Mouse (Mus musculus) ES-Bruce4 (cell line): ENCODE measurements around the gene Drd4. TPM values are rescaled to one million over a fixed set of nuclear protein-coding genes. Genes with fewer than 3 reads are reported as not detected.

Experiments used
- H3K27ac ChIP-seq: 2 replicates; pipeline ENCODE4 v1.5.1; 2012; ENCODE audit warnings: low read length, inconsistent platforms; ENCODE audit not compliant: insufficient read depth
- H3K27me3 ChIP-seq: 2 replicates; pipeline ENCODE4 v1.6.1; 2012; ENCODE audit warnings: mild to moderate bottlenecking, low read length, inconsistent platforms; ENCODE audit not compliant: control insufficient read depth, poor library complexity, insufficient read depth, severe bottlenecking
- H3K36me3 ChIP-seq: 2 replicates; pipeline ENCODE4 v1.6.1; 2012; ENCODE audit warnings: inconsistent platforms, mild to moderate bottlenecking, low read length, moderate library complexity; ENCODE audit not compliant: control insufficient read depth, poor library complexity, insufficient read depth, severe bottlenecking
- H3K4me1 ChIP-seq: one replicate; pipeline ENCODE4 v1.8.1; 2011; ENCODE audit warnings: low read length; ENCODE audit not compliant: control insufficient read depth, insufficient read depth
- H3K4me3 ChIP-seq: 2 replicates; pipeline ENCODE4 v1.5.1; 2011; ENCODE audit warnings: low read depth, mild to moderate bottlenecking, low read length
- H3K9ac ChIP-seq: 2 replicates; pipeline ENCODE4 v1.6.1; 2012; ENCODE audit warnings: low read depth, mild to moderate bottlenecking, inconsistent platforms; ENCODE audit not compliant: poor library complexity, severe bottlenecking
- H3K9me3 ChIP-seq: replicated peaks from 2 replicates; pipeline ENCODE4 v1.6.1; 2012; ENCODE audit warnings: mild to moderate bottlenecking, low read length, inconsistent platforms; ENCODE audit not compliant: control insufficient read depth, poor library complexity, insufficient read depth, severe bottlenecking
- CTCF ChIP-seq: IDR thresholded peaks from one replicate; pipeline ENCODE4 v1.8.1; 2011; ENCODE audit warnings: low read depth, low read length
- EP300 ChIP-seq: IDR thresholded peaks from 2 replicates; pipeline ENCODE4 v1.6.1; 2011; ENCODE audit warnings: low read depth, low read length; ENCODE audit not compliant: insufficient read depth
- POLR2A ChIP-seq: IDR thresholded peaks from one replicate; pipeline ENCODE4 v1.8.1; 2011; ENCODE audit warnings: low read length; ENCODE audit not compliant: insufficient read depth
- polyA plus RNA-seq: library from polyadenylated mRNA; stranded (reverse); fragments of >200 nt; gene quantifications from 2 replicates; pipeline ENCODE4 v1.2.4, GENCODE M21; 2011; ENCODE audit warnings: low read depth; ENCODE audit not compliant: missing spikeins, insufficient read depth, insufficient read length

Gene Drd4
- polyA plus RNA-seq, 1 experiment = 0.21 TPM

- Histone ChIP-seq H3K36me3 (peaks cover 9% of the 10 kb centered on the region; the same call in 1 of the 2 replicates), H3K9me3 (no peaks in the 10 kb centered on the region), H3K27me3 (peaks cover 2% of the 10 kb centered on the region; the same call in 1 of the 2 replicates), H3K9ac (no peak overlapping the region), H3K27ac (no peak overlapping the region), H3K4me3 (no peak overlapping the region), H3K4me1 (no peaks in the 10 kb centered on the region)
- TF ChIP-seq CTCF = no peak
- no peak for TF ChIP-seq EP300
- TF ChIP-seq POLR2A = no peak
Observed at GRCm38 (mm10) chr7:141299175-141299574, 7.4 kb downstream of the Drd4 start.

- Histone ChIP-seq H3K9me3 (no peaks in the 10 kb centered on the region), H3K27ac (no peak overlapping the region), H3K4me1 (no peaks in the 10 kb centered on the region), H3K27me3 (no peaks in the 10 kb centered on the region), H3K36me3 (peaks cover 27% of the 10 kb centered on the region), H3K4me3 (no peak overlapping the region), H3K9ac (no peak overlapping the region)
- no peak for TF ChIP-seq EP300
- no peak for TF ChIP-seq POLR2A
- TF ChIP-seq CTCF = no peak
Observed at GRCm38 (mm10) chr7:141301386-141301785, 9.6 kb downstream of the Drd4 start.

GRCm38 (mm10) chr7:141302702-141303268 lies 11.0 kb downstream of the Drd4 start:
- TF ChIP-seq POLR2A (no peak), CTCF (no peak), EP300 (no peak)
- Histone ChIP-seq H3K4me1 (no peaks in the 10 kb centered on the region), H3K9ac (no peak overlapping the region), H3K27me3 (no peaks in the 10 kb centered on the region), H3K4me3 (no peak overlapping the region), H3K36me3 (peaks cover 32% of the 10 kb centered on the region), H3K27ac (no peak overlapping the region), H3K9me3 (no peaks in the 10 kb centered on the region)

DNA sequence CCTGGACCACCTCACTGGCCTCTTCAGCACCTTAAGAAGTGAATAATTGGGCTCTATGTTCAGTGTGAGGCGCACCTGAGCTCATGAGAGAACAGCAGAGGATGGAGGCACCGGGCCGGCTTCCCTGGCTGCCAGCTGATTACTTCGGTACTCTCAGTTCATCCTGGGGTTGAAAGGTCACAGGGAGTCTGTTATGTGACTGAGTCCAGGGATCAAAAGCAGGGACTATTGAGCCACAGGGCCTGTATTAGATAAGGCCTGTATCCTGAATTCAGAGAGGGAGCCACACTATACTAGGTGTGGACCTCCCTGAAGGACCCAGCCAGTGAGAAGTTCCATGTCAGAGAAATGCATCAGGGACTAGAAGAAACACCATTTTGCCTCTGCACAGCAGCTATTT lies 12.7 kb downstream of the Drd4 start:
- Histone ChIP-seq H3K36me3 (peaks cover 42% of the 10 kb centered on the region), H3K27me3 (no peaks in the 10 kb centered on the region), H3K9ac (no peak overlapping the region), H3K4me1 (no peaks in the 10 kb centered on the region), H3K4me3 (no peak overlapping the region), H3K27ac (no peak overlapping the region), H3K9me3 (no peaks in the 10 kb centered on the region)
- TF ChIP-seq EP300 (no peak), CTCF (no peak), POLR2A (no peak)

GRCm38 (mm10) chr7:141314416-141314815 lies 22.6 kb downstream of the Drd4 start:
- no peaks in the 10 kb centered on the region for H3K4me1 ChIP-seq
- no peak overlapping the region for H3K4me3 ChIP-seq
- H3K9me3 ChIP-seq = no peaks in the 10 kb centered on the region
- H3K36me3 ChIP-seq = peaks cover 56% of the 10 kb centered on the region
- no peaks in the 10 kb centered on the region for H3K27me3 ChIP-seq
- H3K9ac ChIP-seq = no peak overlapping the region
- no peak overlapping the region for H3K27ac ChIP-seq
- no peak for TF ChIP-seq CTCF
- no peak for TF ChIP-seq EP300
- TF ChIP-seq POLR2A = no peak

DNA sequence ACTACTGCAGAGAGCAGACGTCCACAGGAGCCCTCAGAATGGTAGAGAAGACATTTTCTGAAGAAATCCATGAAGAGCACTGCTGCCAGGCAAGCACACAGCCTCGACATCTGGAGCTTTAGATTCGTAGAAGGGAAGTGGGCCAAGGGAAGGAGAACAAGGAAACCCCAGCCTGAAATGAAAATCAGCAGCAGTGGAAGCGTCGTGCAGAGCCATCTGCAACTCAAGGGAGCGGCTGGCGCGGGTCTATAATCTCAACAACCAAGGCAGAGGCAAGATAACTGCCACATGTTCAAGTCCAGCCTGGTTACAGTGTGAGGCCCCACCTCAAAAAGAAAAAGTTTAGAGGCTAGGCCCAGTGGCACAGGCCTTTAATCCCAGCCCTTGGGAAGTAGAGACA lies 23.3 kb downstream of the Drd4 start:
- Histone ChIP-seq H3K36me3 (peaks cover 50% of the 10 kb centered on the region), H3K27me3 (no peaks in the 10 kb centered on the region), H3K4me1 (no peaks in the 10 kb centered on the region), H3K27ac (no peak overlapping the region), H3K9ac (no peak overlapping the region), H3K4me3 (no peak overlapping the region), H3K9me3 (no peaks in the 10 kb centered on the region)
- TF ChIP-seq EP300 (no peak), POLR2A (no peak), CTCF (no peak)
